Mouse (Mus musculus): ENCODE measurements at regions not wholly inside any gene's neighbourhood (a gene's known extent, or its start where the extent isn't known, plus 50 kb on each side); places are given as distances from the start of the nearest gene placed in this dataset.

GRCm38 (mm10) chr10:118722671-118723070 lies 147.3 kb downstream of the Dyrk2 start:
- in situ Hi-C loops (cut with MboI; ENCODE audit: low pct_ligation_motif_present, low pct_unique_long_range_greater_than_20kb, low sequenced_read_pairs) (no loop called here), dilution Hi-C loops (cut with MboI; ENCODE audit: extremely low pct_ligation_motif_present, extremely low pct_unique_long_range_greater_than_20kb, low sequenced_read_pairs) (no loop called here)
- H3K4me1 ChIP-seq (ENCODE audit: control insufficient read depth in 1 of 2, insufficient read depth in 2 of 2): no peaks in the 10 kb centered on the region
- H3K36me3 ChIP-seq (replicated peaks in 1 of 2; ENCODE audit: control insufficient read depth in 1 of 2, insufficient read depth in 1 of 2, low read length in 1 of 2): no peaks in the 10 kb centered on the region
- H3K4me2 ChIP-seq (ENCODE audit: insufficient read depth, low read depth, poor library complexity, severe bottlenecking): no peak overlapping the region
- H3K79me2 ChIP-seq (replicated peaks; ENCODE audit: control insufficient read depth, extremely low read depth, insufficient read depth, poor library complexity, severe bottlenecking): no peaks in the 10 kb centered on the region
- no peak overlapping the region for H3K4me3 ChIP-seq (replicated peaks in 1 of 3; ENCODE audit: low read depth in 2 of 3, low read length in 2 of 3, poor library complexity in 1 of 3)
- no peaks in the 10 kb centered on the region for H3K9me3 ChIP-seq (replicated peaks; ENCODE audit: low read length)
- DNase-seq (ENCODE audit: extremely low read depth): no peak
- no peaks in the 10 kb centered on the region for H3K27me3 ChIP-seq (replicated peaks)
- TF ChIP-seq ZNF384 (IDR thresholded peaks at IDR 0.05; ENCODE audit: low read depth, low read length) (no peak), MYC (IDR thresholded peaks at IDR 0.05; ENCODE audit: low read depth, low read length) (no peak), MAZ (IDR thresholded peaks at IDR 0.05; ENCODE audit: low read depth, low read length) (no peak), ZKSCAN1 (IDR thresholded peaks at IDR 0.05; ENCODE audit: borderline replicate concordance, low read depth, low read length) (no peak), RAD21 (IDR thresholded peaks at IDR 0.05; ENCODE audit: low read depth, low read length) (no peak)
- H3K9ac ChIP-seq (ENCODE audit: insufficient read depth, low read depth): no peak overlapping the region
- H3K27ac ChIP-seq (ENCODE audit: insufficient read depth, low read depth): no peak overlapping the region

- H3K4me1 ChIP-seq (ENCODE audit: control insufficient read depth in 1 of 2, insufficient read depth in 2 of 2): no peaks in the 10 kb centered on the region
- no peaks in the 10 kb centered on the region for H3K36me3 ChIP-seq (replicated peaks in 1 of 2; ENCODE audit: control insufficient read depth in 1 of 2, insufficient read depth in 1 of 2, low read length in 1 of 2)
- no peaks in the 10 kb centered on the region for H3K27me3 ChIP-seq (replicated peaks)
- DNase-seq (ENCODE audit: extremely low read depth): no peak
- H3K4me3 ChIP-seq (replicated peaks in 1 of 3; ENCODE audit: low read depth in 2 of 3, low read length in 2 of 3, poor library complexity in 1 of 3): no peak overlapping the region
- no peak overlapping the region for H3K4me2 ChIP-seq (ENCODE audit: insufficient read depth, low read depth, poor library complexity, severe bottlenecking)
- TF ChIP-seq PAX5 (IDR thresholded peaks at IDR 0.05; ENCODE audit: low read length) (no peak), USF2 (conservative IDR thresholded peaks at IDR 0.05; ENCODE audit: low read depth, low read length) (no peak), HCFC1 (IDR thresholded peaks at IDR 0.05; ENCODE audit: low read depth, low read length) (no peak), MAFK (IDR thresholded peaks at IDR 0.05; ENCODE audit: insufficient replicate concordance, low read length) (no peak), IRF4 (IDR thresholded peaks at IDR 0.05; ENCODE audit: low read depth, low read length) (no peak), EP300 (IDR thresholded peaks at IDR 0.05; ENCODE audit: low read length) (no peak), JUND (conservative IDR thresholded peaks at IDR 0.05; ENCODE audit: low read depth, low read length) (no peak), KAT2A (IDR thresholded peaks at IDR 0.05; ENCODE audit: insufficient replicate concordance, low read length) (no peak), SMC3 (IDR thresholded peaks at IDR 0.05; ENCODE audit: low read depth, low read length) (no peak), RCOR1 (conservative IDR thresholded peaks at IDR 0.05; ENCODE audit: low read depth, low read length) (no peak), USF1 (IDR thresholded peaks at IDR 0.05; ENCODE audit: low read depth, low read length) (no peak), GABPA (IDR thresholded peaks at IDR 0.05; ENCODE audit: insufficient replicate concordance, low read depth, low read length) (no peak), NRF1 (IDR thresholded peaks at IDR 0.05; ENCODE audit: low read depth, low read length) (no peak), MAX (IDR thresholded peaks at IDR 0.05; ENCODE audit: low read length) (no peak), CHD2 (IDR thresholded peaks at IDR 0.05; ENCODE audit: low read length) (no peak), ZNF384 (IDR thresholded peaks at IDR 0.05; ENCODE audit: low read depth, low read length) (no peak), TBP (conservative IDR thresholded peaks at IDR 0.05; ENCODE audit: low read depth, low read length) (no peak), NELFE (IDR thresholded peaks at IDR 0.05; ENCODE audit: low read depth, low read length) (no peak), POLR2A (IDR thresholded peaks at IDR 0.05; ENCODE audit: low read depth, low read length) (no peak)
- H3K9me3 ChIP-seq (replicated peaks; ENCODE audit: low read length): peaks cover 2% of the 10 kb centered on the region
- no peak overlapping the region for H3K9ac ChIP-seq (ENCODE audit: insufficient read depth, low read depth)
- no peaks in the 10 kb centered on the region for H3K79me2 ChIP-seq (replicated peaks; ENCODE audit: control insufficient read depth, extremely low read depth, insufficient read depth, poor library complexity, severe bottlenecking)
- in situ Hi-C loops (cut with MboI; ENCODE audit: low pct_ligation_motif_present, low pct_unique_long_range_greater_than_20kb, low sequenced_read_pairs) (no loop called here), dilution Hi-C loops (cut with MboI; ENCODE audit: extremely low pct_ligation_motif_present, extremely low pct_unique_long_range_greater_than_20kb, low sequenced_read_pairs) (no loop called here)
- no peak overlapping the region for H3K27ac ChIP-seq (ENCODE audit: insufficient read depth, low read depth)
Measured at GRCm38 (mm10) chr10:118736093-118736492, 133.9 kb downstream of the Dyrk2 start.
